13 mouse cellular contexts compared by ENCODE assay signal in the genomic region with DNA sequence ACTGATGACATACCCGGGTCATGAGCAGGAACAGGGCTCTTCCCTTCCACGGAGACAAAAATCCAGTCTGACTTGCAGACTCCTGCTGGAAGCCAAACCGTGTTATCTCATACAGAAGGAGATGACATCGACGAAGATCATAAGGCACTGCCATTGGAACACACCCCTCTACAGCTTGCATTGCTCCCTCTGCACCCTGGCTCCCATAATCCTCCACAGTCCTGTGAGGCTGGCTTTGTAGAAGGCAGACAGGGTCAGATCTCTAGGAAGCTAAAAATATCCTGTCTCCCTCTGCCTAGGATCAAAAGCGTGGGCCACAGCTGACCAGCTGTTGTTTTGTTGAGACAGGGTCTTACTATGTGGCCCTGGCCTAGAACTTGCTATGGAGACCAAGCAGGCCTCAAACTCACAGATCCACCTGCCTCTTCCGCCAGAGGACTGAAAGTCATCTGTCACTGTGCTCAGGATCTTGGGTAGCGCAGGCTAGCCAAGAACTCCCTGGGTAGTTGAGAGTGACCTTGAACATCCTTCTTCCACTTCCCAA.
DNase-seq lines count a peak whose midpoint lies in the region; ATAC-seq and TF ChIP-seq lines count a peak whose summit lies in the region.
"Had no signal": no experiment of that assay in that cellular context is flagged by ENCODE, and none has a peak within 500 bp of the region (broad histone marks: within the 10 kb centered on the region; RNA-seq: fewer than 3 reads in every experiment).

No protein-coding gene starts in this region.

- peaks cover 47% of the 10 kb centered on the region for H3K4me1 ChIP-seq in heart, embryonic 10.5 days
- peaks cover 3% of the 10 kb centered on the region; the same call in 1 of the 2 replicates for H3K4me1 ChIP-seq in lung, embryonic 14.5 days (ENCODE audit: insufficient read depth)
- peaks cover 29% of the 10 kb centered on the region for H3K4me1 ChIP-seq in heart, embryonic 11.5 days (ENCODE audit: control insufficient read depth, insufficient read depth, low read length)

- intact Hi-C loops in heart, postnatal 25 days (cut with DNase I): no loop called here
- intact Hi-C loops in heart, postnatal 10 days (cut with DNase I): no loop called here

- H3K27me3 ChIP-seq in heart, embryonic 10.5 days (ENCODE audit: insufficient read depth, poor library complexity, severe bottlenecking): peaks cover 13% of the 10 kb centered on the region
- H3K27me3 ChIP-seq in lung, embryonic 14.5 days (ENCODE audit: insufficient read depth, low read length): no peaks in the 10 kb centered on the region
- H3K27me3 ChIP-seq in heart, embryonic 11.5 days (ENCODE audit: control insufficient read depth, insufficient read depth, low read length): no peaks in the 10 kb centered on the region
- H3K27me3 ChIP-seq: midbrain, embryonic 13.5 days had no signal

- 0 out of 2 replicates have a peak, but pooled peaks cover 5% of the 10 kb centered on the region for H3K36me3 ChIP-seq in heart, embryonic 10.5 days
- H3K36me3 ChIP-seq in lung, embryonic 14.5 days (ENCODE audit: insufficient read depth): 0 out of 2 replicates have a peak, but pooled peaks cover 2% of the 10 kb centered on the region
- H3K36me3 ChIP-seq in heart, embryonic 11.5 days (ENCODE audit: control insufficient read depth, insufficient read depth, low read length): no peaks in the 10 kb centered on the region

- H3K4me2 ChIP-seq in lung, embryonic 14.5 days: no peak overlapping the region
- H3K4me2 ChIP-seq in heart, embryonic 11.5 days: peak overlapping the region; percentile 49
- H3K4me2 ChIP-seq: kidney, embryonic 15.5 days; midbrain, embryonic 13.5 days had no signal

- no peak for TF ChIP-seq CTCF in lung, embryonic 14.5 days (IDR thresholded peaks at IDR 0.05; ENCODE audit: low read depth)

- WGBS in heart, embryonic 10.5 days: 32% methylated on average over 8 of the region's 8 CpGs
- 34% methylated on average over 8 of the region's 8 CpGs for WGBS in lung, embryonic 14.5 days
- 33% methylated on average over 8 of the region's 8 CpGs for WGBS in heart, embryonic 11.5 days (ENCODE audit: insufficient replicate concordance)

- peak overlapping the region; percentile 79 for H3K27ac ChIP-seq in heart, embryonic 10.5 days
- H3K27ac ChIP-seq in lung, embryonic 14.5 days (ENCODE audit: low read depth): no peak overlapping the region
- H3K27ac ChIP-seq in heart, embryonic 11.5 days (ENCODE audit: low read depth, low read length): peak overlapping the region; percentile 92
- H3K27ac ChIP-seq: kidney, embryonic 15.5 days; macrophage; midbrain, embryonic 13.5 days had no signal

- H3K9me3 ChIP-seq in heart, embryonic 10.5 days: no peaks in the 10 kb centered on the region
- no peaks in the 10 kb centered on the region for H3K9me3 ChIP-seq in lung, embryonic 14.5 days (ENCODE audit: low read depth, low read length)
- no peaks in the 10 kb centered on the region for H3K9me3 ChIP-seq in heart, embryonic 11.5 days (replicated peaks; ENCODE audit: control insufficient read depth, low read length)
- H3K9me3 ChIP-seq: kidney, embryonic 15.5 days; midbrain, embryonic 13.5 days had no signal

- H3K4me3 ChIP-seq in heart, embryonic 10.5 days: peak overlapping the region; percentile 29
- no peak overlapping the region for H3K4me3 ChIP-seq in lung, embryonic 14.5 days (ENCODE audit: low read depth, low read length)
- H3K4me3 ChIP-seq in heart, embryonic 11.5 days (ENCODE audit: low read depth, low read length): no peak overlapping the region
- H3K4me3 ChIP-seq: kidney, embryonic 15.5 days; midbrain, embryonic 13.5 days had no signal

- DNase-seq in heart, embryonic 10.5 days (ENCODE audit: low spot score): peak; percentile 80
- no peak for DNase-seq in heart, postnatal 25 days (ENCODE audit: low spot score)
- DNase-seq in lung, embryonic 14.5 days: peak; percentile 30
- no peak for DNase-seq in lung, postnatal 25 days (ENCODE audit: low spot score)
- DNase-seq in heart, postnatal 10 days: peak; percentile 31 to 42
- DNase-seq in left cerebral cortex, adult 11 months (ENCODE audit: low spot score): no peak
- no peak for DNase-seq in layer of hippocampus, adult 11-12 months (ENCODE audit: low spot score)
- DNase-seq: B cell, adult 2 months; gastrocnemius, postnatal 36 days had no signal

- no peak overlapping the region for H3K9ac ChIP-seq in lung, embryonic 14.5 days
- H3K9ac ChIP-seq in heart, embryonic 11.5 days (ENCODE audit: low read depth, low read length): peak overlapping the region; percentile 44
- H3K9ac ChIP-seq: kidney, embryonic 15.5 days; midbrain, embryonic 13.5 days had no signal

- no peak for ATAC-seq in lung, embryonic 14.5 days (ENCODE audit: insufficient read depth)
- no peak for ATAC-seq in heart, embryonic 11.5 days (replicated peaks; ENCODE audit: insufficient number of reproducible peaks, low FRiP score, low TSS enrichment)
- ATAC-seq: midbrain, embryonic 13.5 days had no signal

Comparison
In these comparisons a context has a peak if more than half of its experiments do, and no peak if none do; other contexts are left out.
1. DNase-seq: peak in heart, embryonic 10.5 days (single experiment), lung, embryonic 14.5 days (single experiment) and heart, postnatal 10 days (2 of 2); none in heart, postnatal 25 days (single experiment), lung, postnatal 25 days (single experiment), left cerebral cortex, adult 11 months (single experiment) and layer of hippocampus, adult 11-12 months (single experiment).